ENCODE assay signal across 7 mouse cellular contexts in the genomic region with DNA sequence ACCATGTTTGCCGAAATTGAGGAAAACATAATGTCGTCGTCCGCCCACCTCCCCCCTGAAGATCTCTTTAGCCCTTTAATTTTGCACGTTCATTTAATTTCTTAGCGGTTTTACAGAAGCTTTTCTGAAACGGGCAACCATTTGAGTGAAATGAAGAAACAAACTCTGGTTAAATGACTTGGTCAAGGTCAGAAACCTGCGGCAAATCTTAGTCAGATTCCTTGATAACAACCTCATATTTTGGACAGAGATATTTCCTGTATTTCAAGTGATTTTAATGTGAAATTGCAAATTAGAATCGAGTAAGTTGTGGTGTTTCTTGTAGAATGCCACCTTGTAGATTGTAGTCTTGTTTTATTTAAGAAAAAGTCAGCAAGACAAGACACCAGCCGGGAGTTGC. TPM values are rescaled to one million over a fixed set of nuclear protein-coding genes. Genes with fewer than 3 reads are reported as not detected.
A peak's percentile ranks its signal among the peaks of the same experiment; 100 is the strongest.
DNase-seq lines count a peak whose midpoint lies in the region; ATAC-seq lines count a peak whose summit lies in the region.

No protein-coding gene starts in this region.

- intact Hi-C loops in left cerebral cortex, postnatal 4 days (cut with DNase I): no loop called here

- no peak for ATAC-seq in lung, embryonic 16.5 days (ENCODE audit: low read depth)
- ATAC-seq in limb, embryonic 13.5 days (ENCODE audit: low FRiP score, low read depth): no peak
- no peak for ATAC-seq in stomach, embryonic 14.5 days (ENCODE audit: insufficient number of reproducible peaks, insufficient read depth, low FRiP score, low read depth)

- peak overlapping the region; percentile 91 for H3K4me3 ChIP-seq in lung, embryonic 16.5 days (ENCODE audit: low read length)
- H3K4me3 ChIP-seq in forebrain, embryonic 10.5 days: peak overlapping the region; percentile 89
- peak overlapping the region; percentile 93 for H3K4me3 ChIP-seq in limb, embryonic 13.5 days
- peak overlapping the region; percentile 97 for H3K4me3 ChIP-seq in stomach, embryonic 14.5 days (ENCODE audit: low read depth, low read length)

- H3K4me1 ChIP-seq in lung, embryonic 16.5 days (replicated peaks; ENCODE audit: control insufficient read depth, insufficient read depth, low read length): peaks cover 8% of the 10 kb centered on the region
- peaks cover 10% of the 10 kb centered on the region for H3K4me1 ChIP-seq in forebrain, embryonic 10.5 days
- peaks cover 15% of the 10 kb centered on the region for H3K4me1 ChIP-seq in limb, embryonic 13.5 days
- peaks cover 3% of the 10 kb centered on the region; the same call in 1 of the 2 replicates for H3K4me1 ChIP-seq in stomach, embryonic 14.5 days (ENCODE audit: control insufficient read depth, insufficient read depth, low read length)

- H3K36me3 ChIP-seq in lung, embryonic 16.5 days (ENCODE audit: control insufficient read depth, insufficient read depth, low read length): peaks cover 8% of the 10 kb centered on the region
- peaks cover 45% of the 10 kb centered on the region for H3K36me3 ChIP-seq in forebrain, embryonic 10.5 days (replicated peaks)
- peaks cover 36% of the 10 kb centered on the region for H3K36me3 ChIP-seq in limb, embryonic 13.5 days
- peaks cover 11% of the 10 kb centered on the region; the same call in 1 of the 2 replicates for H3K36me3 ChIP-seq in stomach, embryonic 14.5 days (ENCODE audit: control insufficient read depth, insufficient read depth, low read length)

- no peaks in the 10 kb centered on the region for H3K9me3 ChIP-seq in lung, embryonic 16.5 days (ENCODE audit: control insufficient read depth, low read length)
- no peaks in the 10 kb centered on the region for H3K9me3 ChIP-seq in forebrain, embryonic 10.5 days
- no peaks in the 10 kb centered on the region for H3K9me3 ChIP-seq in limb, embryonic 13.5 days
- no peaks in the 10 kb centered on the region for H3K9me3 ChIP-seq in stomach, embryonic 14.5 days (ENCODE audit: control insufficient read depth, low read depth, low read length)

- WGBS in lung, embryonic 16.5 days: 17% methylated on average over 10 of the region's 10 CpGs
- 43% methylated on average over 10 of the region's 10 CpGs for WGBS in forebrain, embryonic 10.5 days
- WGBS in limb, embryonic 13.5 days: 31% methylated on average over 10 of the region's 10 CpGs
- 28% methylated on average over 10 of the region's 10 CpGs for WGBS in stomach, embryonic 14.5 days

- H3K27ac ChIP-seq in lung, embryonic 16.5 days (ENCODE audit: low read length): no peak overlapping the region
- peak overlapping the region; percentile 92 for H3K27ac ChIP-seq in forebrain, embryonic 10.5 days
- peak overlapping the region; percentile 79; the same call in 1 of the 2 replicates for H3K27ac ChIP-seq in limb, embryonic 13.5 days
- H3K27ac ChIP-seq in stomach, embryonic 14.5 days (ENCODE audit: low read length): no peak overlapping the region

- peak overlapping the region; percentile 94 for H3K9ac ChIP-seq in lung, embryonic 16.5 days (ENCODE audit: low read length)
- H3K9ac ChIP-seq in limb, embryonic 13.5 days: peak overlapping the region; percentile 97
- H3K9ac ChIP-seq in stomach, embryonic 14.5 days (replicated peaks; ENCODE audit: low read depth, low read length): peak overlapping the region; percentile 94

- peaks cover 2% of the 10 kb centered on the region; the same call in 1 of the 2 replicates for H3K27me3 ChIP-seq in lung, embryonic 16.5 days (ENCODE audit: control insufficient read depth, insufficient read depth, low read depth, low read length)
- peaks cover 7% of the 10 kb centered on the region for H3K27me3 ChIP-seq in forebrain, embryonic 10.5 days (ENCODE audit: poor library complexity, severe bottlenecking)
- H3K27me3 ChIP-seq in limb, embryonic 13.5 days: peaks cover 8% of the 10 kb centered on the region; the same call in 1 of the 2 replicates
- no peaks in the 10 kb centered on the region for H3K27me3 ChIP-seq in stomach, embryonic 14.5 days (ENCODE audit: control insufficient read depth, insufficient read depth, low read length)

- peak overlapping the region; percentile 75 for H3K4me2 ChIP-seq in lung, embryonic 16.5 days (ENCODE audit: low read depth, low read length)
- peak overlapping the region; percentile 68 for H3K4me2 ChIP-seq in limb, embryonic 13.5 days (replicated peaks)
- H3K4me2 ChIP-seq in stomach, embryonic 14.5 days (replicated peaks; ENCODE audit: low read depth, low read length): peak overlapping the region; percentile 63

- DNase-seq in lung, postnatal 10 days: no peak
- DNase-seq in forebrain, embryonic 10.5 days (ENCODE audit: extremely low spot score, low spot score): no peak
- no peak for DNase-seq in thymus, postnatal 0 days (ENCODE audit: low spot score)
- DNase-seq in left cerebral cortex, postnatal 4 days: no peak

RNA-seq across cellular contexts. Expression of a gene that starts 5.0 kb away (rescaled TPM):
- 123 and 130 TPM in 2 replicates for polyA plus RNA-seq in lung, embryonic 16.5 days (2015; fragmentation: Nextera tagmentation; extraction: Ambion mirVana)
- polyA plus RNA-seq in forebrain, embryonic 10.5 days (2016; fragmentation: Nextera tagmentation; extraction: Ambion mirVana): 75.5 and 86.3 TPM in 2 replicates
- polyA plus RNA-seq in limb, embryonic 13.5 days (2015; fragmentation: Nextera tagmentation; extraction: Ambion mirVana): 151 and 160 TPM in 2 replicates
- polyA plus RNA-seq in stomach, embryonic 14.5 days (2014; fragmentation: Nextera tagmentation; extraction: Ambion mirVana): 119 and 133 TPM in 2 replicates
- 47.5 and 56.5 TPM in 2 replicates for polyA plus RNA-seq in thymus, postnatal 0 days (2015; fragmentation: Nextera tagmentation; extraction: Ambion mirVana)
- total RNA-seq in left cerebral cortex, postnatal 4 days (2021): 10 to 100 TPM; 26.2 to 27.2 TPM

RNA-seq across cellular contexts. Expression of a gene that starts 13.5 kb away (rescaled TPM):
- 44.5 and 50.4 TPM in 2 replicates for polyA plus RNA-seq in lung, embryonic 16.5 days (2015; fragmentation: Nextera tagmentation; extraction: Ambion mirVana)
- 69.8 and 72.2 TPM in 2 replicates for polyA plus RNA-seq in forebrain, embryonic 10.5 days (2016; fragmentation: Nextera tagmentation; extraction: Ambion mirVana)
- polyA plus RNA-seq in limb, embryonic 13.5 days (2015; fragmentation: Nextera tagmentation; extraction: Ambion mirVana): 78.7 and 79.7 TPM in 2 replicates
- polyA plus RNA-seq in stomach, embryonic 14.5 days (2014; fragmentation: Nextera tagmentation; extraction: Ambion mirVana): 56.9 and 58.8 TPM in 2 replicates
- polyA plus RNA-seq in thymus, postnatal 0 days (2015; fragmentation: Nextera tagmentation; extraction: Ambion mirVana): 25.3 and 28.4 TPM in 2 replicates
- 10 to 100 TPM; 33.3 to 35.5 TPM for total RNA-seq in left cerebral cortex, postnatal 4 days (2021)

RNA-seq across cellular contexts. Expression of a gene that starts 41.1 kb away (rescaled TPM):
- polyA plus RNA-seq in lung, embryonic 16.5 days (2015; fragmentation: Nextera tagmentation; extraction: Ambion mirVana): 26.8 and 27.7 TPM in 2 replicates
- polyA plus RNA-seq in forebrain, embryonic 10.5 days (2016; fragmentation: Nextera tagmentation; extraction: Ambion mirVana): 33.1 and 36.7 TPM in 2 replicates
- 28.4 and 30.8 TPM in 2 replicates for polyA plus RNA-seq in limb, embryonic 13.5 days (2015; fragmentation: Nextera tagmentation; extraction: Ambion mirVana)
- polyA plus RNA-seq in stomach, embryonic 14.5 days (2014; fragmentation: Nextera tagmentation; extraction: Ambion mirVana): 23.8 and 25.5 TPM in 2 replicates
- polyA plus RNA-seq in thymus, postnatal 0 days (2015; fragmentation: Nextera tagmentation; extraction: Ambion mirVana): 29.4 and 30.1 TPM in 2 replicates
- 10 to 100 TPM; 28.8 to 29.5 TPM for total RNA-seq in left cerebral cortex, postnatal 4 days (2021)

Comparison
In these comparisons a context has a peak if more than half of its experiments do, and no peak if none do; other contexts are left out.
1. H3K27ac ChIP-seq: peak in forebrain, embryonic 10.5 days (single experiment) and limb, embryonic 13.5 days (single experiment); none in lung, embryonic 16.5 days (single experiment) and stomach, embryonic 14.5 days (single experiment).
2. Peak in every context shown above with its lines, with median percentiles within 50 percentile points of each other: H3K4me2 ChIP-seq, H3K4me3 ChIP-seq and H3K9ac ChIP-seq.